Mouse (Mus musculus) kidney, adult 2 months (tissue): ENCODE results near the gene Slc4a7.

ENCODE experiments used
- CTCF ChIP-seq: fragments of 200-500 bp; conservative IDR thresholded peaks from 2 replicates; pipeline ENCODE4 v1.5.1; 2011; ENCODE audit warnings: low read depth, mild to moderate bottlenecking, control low read depth, low read length, moderate library complexity, mixed read lengths; ENCODE audit not compliant: insufficient read depth, insufficient read length
- POLR2A ChIP-seq: fragments of 200-500 bp; IDR thresholded peaks from one replicate; pipeline ENCODE4 v1.6.1; 2011; ENCODE audit warnings: low read depth, low read length, control low read depth

DNA sequence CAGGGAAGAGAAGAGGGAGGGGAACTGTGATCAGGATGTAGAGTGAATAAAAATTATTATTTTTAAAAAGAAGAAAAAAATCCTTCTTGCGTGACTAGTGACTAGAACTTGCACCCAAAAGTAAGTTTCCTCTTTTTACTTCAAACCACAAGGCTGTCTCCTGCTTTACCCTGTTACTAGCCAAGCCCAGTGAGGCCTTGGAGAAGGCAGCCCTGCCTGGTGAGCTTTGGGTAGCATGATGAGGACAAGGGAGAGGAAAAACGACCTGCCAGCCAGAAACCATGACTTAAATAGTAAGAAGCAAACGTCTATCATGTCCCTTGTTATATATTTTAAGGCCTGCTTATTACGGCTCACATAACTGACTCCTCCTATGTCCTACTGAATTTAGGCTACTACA is 20.5 kb upstream of the Slc4a7 start:
- TF ChIP-seq CTCF: no peak
- TF ChIP-seq POLR2A: no peak
